Mouse (Mus musculus): ENCODE data around the gene Gstm6. TPM values are rescaled to one million over a fixed set of nuclear protein-coding genes. Genes with fewer than 3 reads are reported as not detected.

Gene Gstm6
- polyA plus RNA-seq (2014; fragmentation: Illumina TruSeq; extraction: RNeasy Lipid Tissue Mini Kit (QIAGEN cat#74804); ENCODE audit: low read depth, low replicate concordance) = 226 TPM

DNA sequence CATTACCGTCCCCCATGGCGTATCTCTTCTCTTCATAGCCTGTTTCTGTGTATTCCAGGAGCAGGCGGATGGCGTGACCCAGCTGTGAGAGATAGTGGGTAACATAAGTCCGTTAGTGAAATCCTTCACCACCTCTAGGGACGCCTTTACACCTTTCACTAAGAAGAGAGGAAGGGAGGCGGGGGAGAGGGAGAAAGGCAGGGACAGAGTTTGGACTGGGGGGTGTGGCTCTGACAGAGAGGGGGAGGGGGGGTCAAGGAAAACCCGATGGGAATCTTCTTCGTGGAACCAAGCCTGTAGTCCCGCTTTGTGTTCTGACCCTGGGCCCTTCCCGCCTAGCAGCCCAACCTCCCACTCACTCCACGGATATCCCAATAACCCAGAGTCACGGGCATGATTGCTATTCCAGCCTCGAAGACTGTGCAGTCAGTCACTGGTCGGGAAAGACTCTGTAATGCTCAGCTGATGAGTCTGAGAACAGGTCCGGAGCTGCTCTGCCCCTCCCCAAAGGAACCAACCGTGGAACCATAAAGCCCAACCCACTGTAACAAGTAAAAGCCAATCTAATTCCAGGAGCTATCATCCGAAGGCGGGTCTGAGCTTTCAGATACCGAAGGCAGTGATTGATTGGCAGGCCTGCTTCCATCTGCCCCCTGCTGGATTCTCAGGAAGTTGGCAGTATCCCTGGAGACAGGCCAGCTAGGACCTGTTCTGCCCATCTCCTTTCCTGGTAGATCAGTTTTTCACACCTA lies at the start of gene Gstm6:
Gene Gstm6 (minus strand): TSS at position 511 of the 752 bp plus-strand sequence.

GRCm38 (mm10) chr3:107986041-107986562 lies 42.6 kb upstream of the Gstm6 start, which contains the start of gene Gstm2:
TSS of gene Gstm2 (minus strand) at chr3:107986453.

GRCm38 (mm10) chr3:107968724-107969395 lies 25.3 kb upstream of the Gstm6 start, which contains the start of gene Gstm3:
TSS of gene Gstm3 (minus strand) at chr3:107969283.

DNA sequence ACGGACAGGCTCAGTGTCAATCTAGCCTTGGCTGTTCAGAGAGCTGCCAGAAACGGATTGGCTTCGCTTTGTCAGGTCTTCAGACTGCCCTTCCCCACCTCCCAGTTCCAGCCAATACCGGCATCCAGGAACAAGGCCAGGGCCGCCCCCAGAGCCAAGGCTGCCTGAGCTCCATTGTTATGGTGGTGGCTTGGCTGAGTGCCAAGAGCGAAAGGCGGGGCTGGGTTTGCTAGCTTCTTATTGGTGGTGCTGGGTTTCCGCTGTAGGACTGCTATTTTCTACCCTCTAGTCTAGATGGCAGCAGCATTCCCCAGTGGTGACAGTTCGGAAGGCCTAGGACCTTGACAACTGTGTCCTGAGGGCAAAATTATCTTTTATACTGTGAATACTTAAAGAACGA lies 11.9 kb downstream of the Gstm6 start, which contains the start of gene Gstm7:
Gene Gstm7 (minus strand): TSS at position 148 of the 400 bp plus-strand sequence.

GRCm38 (mm10) chr3:107895720-107896569 lies 47.6 kb downstream of the Gstm6 start, which contains the start of gene Gstm5:
TSS of gene Gstm5 (plus strand) at chr3:107895821.

Other genes starting within 250 kb of the Gstm6 start
- gene Ahcyl1, start 247.2 kb downstream of the Gstm6 start, polyA plus RNA-seq (2014; fragmentation: Illumina TruSeq; extraction: RNeasy Lipid Tissue Mini Kit (QIAGEN cat#74804); ENCODE audit: low read depth, low replicate concordance) = 110 TPM
- 27.0 TPM for gene Csf1, start 183.3 kb downstream of the Gstm6 start, polyA plus RNA-seq (2014; fragmentation: Illumina TruSeq; extraction: RNeasy Lipid Tissue Mini Kit (QIAGEN cat#74804); ENCODE audit: low read depth, low replicate concordance)
- 1.5 TPM for gene Eps8l3, start 66.5 kb downstream of the Gstm6 start, polyA plus RNA-seq (2014; fragmentation: Illumina TruSeq; extraction: RNeasy Lipid Tissue Mini Kit (QIAGEN cat#74804); ENCODE audit: low read depth, low replicate concordance)
- 317 TPM for gene Gstm5, start 47.9 kb downstream of the Gstm6 start, polyA plus RNA-seq (2014; fragmentation: Illumina TruSeq; extraction: RNeasy Lipid Tissue Mini Kit (QIAGEN cat#74804); ENCODE audit: low read depth, low replicate concordance)
- gene Gstm7, start 11.9 kb downstream of the Gstm6 start, polyA plus RNA-seq (2014; fragmentation: Illumina TruSeq; extraction: RNeasy Lipid Tissue Mini Kit (QIAGEN cat#74804); ENCODE audit: low read depth, low replicate concordance) = 712 TPM
- gene Gstm3, start 25.5 kb upstream of the Gstm6 start, polyA plus RNA-seq (2014; fragmentation: Illumina TruSeq; extraction: RNeasy Lipid Tissue Mini Kit (QIAGEN cat#74804); ENCODE audit: low read depth, low replicate concordance) = 0.32 TPM
- gene Gstm2, start 42.7 kb upstream of the Gstm6 start, polyA plus RNA-seq (2014; fragmentation: Illumina TruSeq; extraction: RNeasy Lipid Tissue Mini Kit (QIAGEN cat#74804); ENCODE audit: low read depth, low replicate concordance) = 898 TPM
- 759 TPM for gene Gstm1, start 74.2 kb upstream of the Gstm6 start, polyA plus RNA-seq (2014; fragmentation: Illumina TruSeq; extraction: RNeasy Lipid Tissue Mini Kit (QIAGEN cat#74804); ENCODE audit: low read depth, low replicate concordance)
- 42.1 TPM for gene Gstm4, start 101.1 kb upstream of the Gstm6 start, polyA plus RNA-seq (2014; fragmentation: Illumina TruSeq; extraction: RNeasy Lipid Tissue Mini Kit (QIAGEN cat#74804); ENCODE audit: low read depth, low replicate concordance)
- 24.9 TPM for gene Ampd2, start 142.9 kb upstream of the Gstm6 start, polyA plus RNA-seq (2014; fragmentation: Illumina TruSeq; extraction: RNeasy Lipid Tissue Mini Kit (QIAGEN cat#74804); ENCODE audit: low read depth, low replicate concordance)
- gene Gnat2, start 149.0 kb upstream of the Gstm6 start, polyA plus RNA-seq (2014; fragmentation: Illumina TruSeq; extraction: RNeasy Lipid Tissue Mini Kit (QIAGEN cat#74804); ENCODE audit: low read depth, low replicate concordance) = 7.7 TPM
- 87.4 TPM for gene Gnai3, start 202.4 kb upstream of the Gstm6 start, polyA plus RNA-seq (2014; fragmentation: Illumina TruSeq; extraction: RNeasy Lipid Tissue Mini Kit (QIAGEN cat#74804); ENCODE audit: low read depth, low replicate concordance)
- not detected for gene Gpr61, start 211.1 kb upstream of the Gstm6 start, polyA plus RNA-seq (2014; fragmentation: Illumina TruSeq; extraction: RNeasy Lipid Tissue Mini Kit (QIAGEN cat#74804); ENCODE audit: low read depth, low replicate concordance)
- 8.0 TPM for gene Amigo1, start 242.6 kb upstream of the Gstm6 start, polyA plus RNA-seq (2014; fragmentation: Illumina TruSeq; extraction: RNeasy Lipid Tissue Mini Kit (QIAGEN cat#74804); ENCODE audit: low read depth, low replicate concordance)

All from adipose tissue, adult 10 weeks (tissue).